Mouse (Mus musculus): ENCODE measurements at regions not wholly inside any gene's neighbourhood (a gene's known extent, or its start where the extent isn't known, plus 50 kb on each side); places are given as distances from the start of the nearest gene placed in this dataset.

DNA sequence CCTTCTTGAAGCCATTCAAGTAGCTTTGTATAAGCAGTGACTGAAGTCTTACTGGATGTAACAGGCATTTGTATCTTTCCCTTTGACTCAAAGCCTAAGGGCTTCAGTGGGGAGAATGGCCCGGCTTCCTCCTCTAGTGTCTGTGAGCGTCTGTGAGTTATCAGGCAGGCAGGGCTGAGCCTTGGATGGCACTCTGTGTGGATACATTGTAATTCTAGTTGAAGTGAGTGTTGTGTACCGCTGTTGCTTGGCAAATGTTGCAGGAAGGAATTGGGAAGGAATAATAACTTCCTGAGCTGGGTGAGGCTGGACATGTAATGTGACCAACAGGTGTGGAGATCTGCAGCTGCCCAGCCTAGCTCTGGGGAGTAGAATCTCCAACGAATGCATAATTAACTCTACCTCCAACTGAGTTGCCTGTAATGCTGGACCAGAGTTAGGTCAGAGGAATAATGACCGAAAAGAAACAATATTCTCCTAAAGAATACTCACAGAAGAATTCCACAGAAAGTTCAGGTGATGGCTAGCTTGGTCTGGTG, 120.7 kb upstream of the Tut7 start:
- Histone ChIP-seq H3K27ac (no peak overlapping the region), H3K9ac (replicated peaks) (no peak overlapping the region), H3K9me3 (ENCODE audit: control insufficient read depth, low read length) (no peaks in the 10 kb centered on the region), H3K4me3 (ENCODE audit: insufficient read depth in 1 of 2, low read depth in 2 of 2, low read length in 2 of 2) (no peak overlapping the region), H3K4me1 (replicated peaks; ENCODE audit: control insufficient read depth in 2 of 2, insufficient read depth in 2 of 2, low read length in 1 of 2) (no peaks in the 10 kb centered on the region), H3K36me3 (replicated peaks; ENCODE audit: control insufficient read depth, insufficient read depth, low read depth) (no peaks in the 10 kb centered on the region), H3K4me2 (ENCODE audit: low read depth) (no peak overlapping the region), H3K27me3 (ENCODE audit: control insufficient read depth, insufficient read depth, low read length) (no peaks in the 10 kb centered on the region)
- WGBS (ENCODE audit: insufficient replicate concordance), result 50% methylated on average over 5 of the region's 5 CpGs
- no peak for ATAC-seq (ENCODE audit: insufficient read depth)
- no peak for TF ChIP-seq EP300 (IDR thresholded peaks at IDR 0.05; ENCODE audit: low read depth)
- no peak for TF ChIP-seq CTCF (IDR thresholded peaks at IDR 0.05; ENCODE audit: low read depth)
- DNase-seq (ENCODE audit: low read depth in 3 of 3, low spot score in 3 of 3), result no peak

DNA sequence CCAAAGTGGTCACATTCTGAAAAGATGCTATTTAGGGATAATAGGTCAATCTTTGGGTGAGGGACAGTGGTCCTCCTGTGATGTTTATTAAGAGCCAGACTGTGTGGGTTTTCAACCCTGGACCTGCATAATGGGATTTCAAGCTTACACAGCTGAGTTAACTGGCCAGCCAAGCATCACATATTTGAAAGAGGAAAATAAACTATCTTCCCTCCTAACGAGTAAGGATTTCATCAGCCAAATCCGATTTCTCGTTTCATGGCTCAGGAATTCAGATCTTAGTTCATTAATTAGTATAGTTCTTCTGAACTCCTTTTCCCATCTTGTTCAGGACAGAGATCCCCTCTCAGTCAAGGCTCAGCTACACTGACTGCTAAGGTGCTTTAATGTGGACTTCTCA, 120.1 kb upstream of the Tut7 start:
- no peak overlapping the region for H3K9ac ChIP-seq (replicated peaks)
- 63% methylated on average over 3 of the region's 3 CpGs for WGBS (ENCODE audit: insufficient replicate concordance)
- no peak overlapping the region for H3K27ac ChIP-seq
- no peak overlapping the region for H3K4me3 ChIP-seq (ENCODE audit: insufficient read depth in 1 of 2, low read depth in 2 of 2, low read length in 2 of 2)
- no peaks in the 10 kb centered on the region for H3K4me1 ChIP-seq (replicated peaks; ENCODE audit: control insufficient read depth in 2 of 2, insufficient read depth in 2 of 2, low read length in 1 of 2)
- no peak for TF ChIP-seq CTCF (IDR thresholded peaks at IDR 0.05; ENCODE audit: low read depth)
- no peak for TF ChIP-seq EP300 (IDR thresholded peaks at IDR 0.05; ENCODE audit: low read depth)
- no peak overlapping the region for H3K4me2 ChIP-seq (ENCODE audit: low read depth)
- DNase-seq (ENCODE audit: low read depth in 3 of 3, low spot score in 3 of 3), result no peak
- H3K9me3 ChIP-seq (ENCODE audit: control insufficient read depth, low read length), result no peaks in the 10 kb centered on the region
- H3K27me3 ChIP-seq (ENCODE audit: control insufficient read depth, insufficient read depth, low read length), result no peaks in the 10 kb centered on the region
- no peaks in the 10 kb centered on the region for H3K36me3 ChIP-seq (replicated peaks; ENCODE audit: control insufficient read depth, insufficient read depth, low read depth)
- ATAC-seq (ENCODE audit: insufficient read depth), result no peak

DNA sequence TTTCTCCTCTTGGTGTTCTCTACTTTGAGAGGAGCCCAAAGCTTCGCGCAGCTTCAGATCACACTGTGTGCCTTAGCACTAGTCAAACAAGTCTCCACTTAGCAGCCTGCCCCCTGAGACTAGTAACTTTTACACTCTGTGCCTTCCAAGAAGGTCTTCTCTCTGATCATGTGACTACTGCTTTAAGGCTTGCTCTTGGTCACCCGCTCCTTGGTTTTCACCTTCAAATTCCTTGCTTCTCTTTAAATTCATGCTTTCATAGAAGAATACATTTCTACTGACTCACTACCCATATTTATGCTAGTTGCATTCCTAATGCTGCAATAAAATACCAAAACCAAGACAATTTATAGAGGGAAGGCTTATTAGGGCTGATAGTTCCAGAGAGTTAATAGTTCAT, 118.6 kb upstream of the Tut7 start:
- ATAC-seq (ENCODE audit: insufficient read depth), result no peak
- TF ChIP-seq EP300 (IDR thresholded peaks at IDR 0.05; ENCODE audit: low read depth), result no peak
- TF ChIP-seq CTCF (IDR thresholded peaks at IDR 0.05; ENCODE audit: low read depth), result no peak
- Histone ChIP-seq H3K27me3 (ENCODE audit: control insufficient read depth, insufficient read depth, low read length) (no peaks in the 10 kb centered on the region), H3K4me1 (replicated peaks; ENCODE audit: control insufficient read depth in 2 of 2, insufficient read depth in 2 of 2, low read length in 1 of 2) (no peaks in the 10 kb centered on the region), H3K4me3 (ENCODE audit: insufficient read depth in 1 of 2, low read depth in 2 of 2, low read length in 2 of 2) (no peak overlapping the region), H3K9me3 (ENCODE audit: control insufficient read depth, low read length) (no peaks in the 10 kb centered on the region), H3K9ac (replicated peaks) (no peak overlapping the region), H3K36me3 (replicated peaks; ENCODE audit: control insufficient read depth, insufficient read depth, low read depth) (no peaks in the 10 kb centered on the region), H3K27ac (no peak overlapping the region), H3K4me2 (ENCODE audit: low read depth) (no peak overlapping the region)
- 69% methylated on average over 3 of the region's 3 CpGs for WGBS (ENCODE audit: insufficient replicate concordance)
- DNase-seq (ENCODE audit: low read depth in 3 of 3, low spot score in 3 of 3), result no peak

DNA sequence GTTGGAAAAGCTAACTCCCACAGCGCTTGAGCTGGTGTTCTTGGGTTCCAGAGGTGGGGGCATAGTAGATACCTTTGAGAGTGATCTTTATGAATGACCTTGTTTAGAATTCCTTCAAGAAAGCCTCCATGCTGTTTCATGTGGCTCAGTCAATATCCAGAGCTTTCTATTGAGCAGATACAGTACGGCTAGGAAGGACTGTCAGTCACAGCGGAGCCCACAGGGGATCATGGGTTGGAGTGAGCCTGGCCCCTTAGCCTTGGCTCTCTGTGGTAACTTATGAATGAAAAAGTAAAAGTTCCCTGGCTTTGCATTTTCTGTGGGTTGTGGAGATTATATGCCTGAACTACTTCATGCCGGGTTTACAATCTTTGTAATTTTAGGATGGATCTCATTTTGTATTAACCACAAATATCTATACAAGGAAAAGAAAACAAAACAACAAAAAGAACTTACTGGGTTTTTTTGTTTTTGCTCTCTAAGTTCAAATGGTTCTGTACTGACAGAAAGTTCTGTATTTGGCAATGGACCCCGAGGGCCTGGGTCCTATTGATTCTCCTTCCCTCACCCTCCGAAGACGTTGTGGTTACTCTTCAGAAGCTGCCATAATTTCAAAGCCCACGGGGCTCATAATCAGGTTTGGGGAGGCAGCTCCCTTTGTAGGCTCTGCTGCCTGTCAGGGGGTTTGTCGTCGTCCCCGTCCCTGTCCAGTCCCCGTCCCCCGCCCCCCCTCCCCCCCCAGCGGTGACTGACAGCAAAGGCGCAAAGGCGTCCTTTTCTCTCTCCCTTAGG, 117.7 kb upstream of the Tut7 start:
- Histone ChIP-seq H3K4me3 (ENCODE audit: insufficient read depth in 1 of 2, low read depth in 2 of 2, low read length in 2 of 2) (no peak overlapping the region), H3K9me3 (ENCODE audit: control insufficient read depth, low read length) (no peaks in the 10 kb centered on the region), H3K4me2 (ENCODE audit: low read depth) (no peak overlapping the region), H3K36me3 (replicated peaks; ENCODE audit: control insufficient read depth, insufficient read depth, low read depth) (no peaks in the 10 kb centered on the region), H3K27me3 (ENCODE audit: control insufficient read depth, insufficient read depth, low read length) (no peaks in the 10 kb centered on the region), H3K4me1 (replicated peaks; ENCODE audit: control insufficient read depth in 2 of 2, insufficient read depth in 2 of 2, low read length in 1 of 2) (no peaks in the 10 kb centered on the region), H3K27ac (no peak overlapping the region), H3K9ac (replicated peaks) (no peak overlapping the region)
- TF ChIP-seq CTCF (IDR thresholded peaks at IDR 0.05; ENCODE audit: low read depth), result no peak
- no peak for TF ChIP-seq EP300 (IDR thresholded peaks at IDR 0.05; ENCODE audit: low read depth)
- ATAC-seq (ENCODE audit: insufficient read depth) (no peak), DNase-seq (ENCODE audit: low read depth in 3 of 3, low spot score in 3 of 3) (no peak)
- 22% methylated on average over 16 of the region's 16 CpGs for WGBS (ENCODE audit: insufficient replicate concordance)

DNA sequence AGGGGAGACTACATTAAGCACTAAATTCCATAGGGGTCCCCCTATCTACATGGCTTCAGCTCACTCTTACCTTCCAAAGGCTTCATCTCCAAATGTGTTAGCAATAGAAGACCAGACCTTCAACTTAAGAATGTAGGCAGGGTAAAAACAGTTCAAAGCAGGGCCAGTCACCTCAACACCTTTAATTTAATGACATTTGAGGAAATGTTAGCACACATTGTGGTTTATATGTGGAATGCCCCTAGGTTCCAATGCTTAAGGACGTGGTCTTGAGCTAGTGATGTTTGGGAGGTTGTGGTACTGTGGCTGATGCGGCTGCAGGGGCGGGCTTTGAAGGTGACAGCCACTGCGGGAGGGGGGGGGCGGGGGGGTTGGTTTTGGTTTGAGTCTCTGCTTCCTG, 116.9 kb upstream of the Tut7 start:
- Histone ChIP-seq H3K4me3 (ENCODE audit: insufficient read depth in 1 of 2, low read depth in 2 of 2, low read length in 2 of 2) (no peak overlapping the region), H3K27me3 (ENCODE audit: control insufficient read depth, insufficient read depth, low read length) (no peaks in the 10 kb centered on the region), H3K36me3 (replicated peaks; ENCODE audit: control insufficient read depth, insufficient read depth, low read depth) (no peaks in the 10 kb centered on the region), H3K9ac (replicated peaks) (no peak overlapping the region), H3K4me1 (replicated peaks; ENCODE audit: control insufficient read depth in 2 of 2, insufficient read depth in 2 of 2, low read length in 1 of 2) (no peaks in the 10 kb centered on the region), H3K9me3 (ENCODE audit: control insufficient read depth, low read length) (no peaks in the 10 kb centered on the region), H3K4me2 (ENCODE audit: low read depth) (no peak overlapping the region), H3K27ac (no peak overlapping the region)
- DNase-seq (ENCODE audit: low read depth in 3 of 3, low spot score in 3 of 3) (no peak), ATAC-seq (ENCODE audit: insufficient read depth) (no peak)
- WGBS (ENCODE audit: insufficient replicate concordance), result 35% methylated on average over 5 of the region's 5 CpGs
- no peak for TF ChIP-seq EP300 (IDR thresholded peaks at IDR 0.05; ENCODE audit: low read depth)
- TF ChIP-seq CTCF (IDR thresholded peaks at IDR 0.05; ENCODE audit: low read depth), result no peak
